Mouse (Mus musculus) ovary, postnatal 14 days (tissue): ENCODE data around the gene Hoxd12.

Experiments used
- DNase-seq: peaks from one replicate; pipeline ENCODE4 v3.0.0; 2022; ENCODE audit warnings: low spot score

The Hoxd12 gene

DNA sequence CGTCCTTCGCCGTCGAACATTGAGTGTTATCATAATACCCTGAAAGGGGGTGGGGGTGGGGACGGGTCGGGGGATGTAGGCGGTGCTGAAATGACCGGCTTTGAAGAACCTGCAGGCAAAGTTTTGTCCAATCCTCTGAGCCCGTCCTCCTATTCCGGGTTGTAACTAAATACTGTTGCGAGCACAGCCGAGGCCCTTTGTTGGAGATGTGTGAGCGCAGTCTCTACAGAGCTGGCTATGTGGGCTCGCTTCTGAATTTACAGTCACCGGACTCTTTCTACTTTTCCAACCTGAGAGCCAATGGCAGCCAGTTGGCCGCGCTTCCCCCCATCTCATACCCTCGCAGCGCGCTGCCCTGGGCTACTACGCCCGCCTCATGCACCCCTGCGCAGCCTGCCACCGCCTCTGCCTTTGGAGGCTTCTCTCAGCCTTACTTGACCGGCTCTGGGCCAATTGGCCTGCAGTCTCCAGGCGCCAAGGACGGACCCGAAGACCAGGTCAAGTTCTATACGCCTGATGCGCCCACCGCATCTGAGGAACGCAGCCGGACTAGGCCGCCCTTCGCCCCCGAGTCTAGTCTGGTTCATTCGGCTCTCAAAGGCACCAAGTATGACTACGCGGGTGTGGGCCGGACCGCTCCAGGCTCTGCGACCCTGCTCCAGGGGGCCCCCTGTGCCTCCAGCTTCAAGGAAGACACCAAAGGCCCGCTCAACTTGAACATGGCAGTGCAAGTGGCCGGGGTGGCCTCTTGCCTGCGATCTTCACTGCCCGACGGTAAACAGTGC is at the start of gene Hoxd12:
Gene Hoxd12 (plus strand): TSS at position 133 of the 785 bp plus-strand sequence.
- DNase-seq = no peak

DNA sequence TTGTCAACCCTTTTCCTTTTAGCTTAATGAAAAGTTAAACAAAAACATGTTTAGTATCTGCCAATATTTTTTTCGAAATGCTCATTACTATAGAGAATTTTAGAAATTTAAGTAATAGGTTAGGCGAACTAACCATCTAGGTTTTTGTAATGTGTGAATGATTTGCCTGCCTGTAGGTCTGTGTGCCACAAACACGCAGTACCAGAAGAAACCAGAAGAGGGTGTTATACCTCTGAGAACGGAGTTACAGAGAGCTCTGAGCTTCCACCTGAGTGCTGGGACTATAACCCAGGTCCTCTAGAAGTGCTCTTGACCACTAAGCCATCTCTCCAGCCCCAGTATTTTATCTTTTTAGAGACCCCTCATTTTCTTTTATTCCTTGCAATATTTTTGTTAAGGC is 39.4 kb upstream of the Hoxd12 start:
- no peak for DNase-seq

DNA sequence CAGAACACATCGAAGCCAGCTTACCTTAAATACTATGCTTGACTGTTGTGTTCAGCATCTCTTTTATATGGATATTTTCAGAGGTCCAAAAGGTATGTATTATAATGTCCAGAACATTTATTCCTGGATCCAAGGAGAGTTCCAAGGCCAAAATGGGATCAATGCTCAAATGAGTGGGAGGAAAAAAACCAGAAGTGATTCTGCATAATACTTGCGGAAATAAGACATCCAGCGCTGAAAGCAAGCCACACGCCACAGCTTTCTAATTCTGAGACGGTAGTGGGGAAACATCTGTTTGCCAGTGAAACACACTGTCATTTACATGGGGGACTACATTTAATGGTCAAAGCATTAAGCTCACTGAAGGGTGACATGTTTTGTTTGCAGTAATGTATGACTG is 32.4 kb upstream of the Hoxd12 start:
- DNase-seq = no peak

DNA sequence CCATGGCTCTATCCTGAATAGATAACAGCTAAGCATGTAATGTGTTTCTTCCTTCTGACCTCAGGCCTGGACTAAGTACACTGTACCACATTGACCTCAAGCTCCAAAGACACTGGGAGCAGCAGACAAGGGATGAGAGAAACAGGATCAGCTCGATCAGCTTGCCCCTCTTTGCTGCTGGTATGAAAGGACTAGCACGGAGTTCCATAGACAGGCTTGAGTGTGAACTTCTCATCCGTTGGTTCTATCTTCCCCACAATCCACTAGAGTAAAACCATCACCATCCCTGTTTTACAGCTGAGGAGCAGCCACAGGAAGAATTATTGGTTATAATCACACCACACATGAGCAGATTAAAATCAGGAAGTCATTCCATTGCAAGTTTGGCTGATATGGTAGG is 29.2 kb upstream of the Hoxd12 start:
- DNase-seq = no peak

DNA sequence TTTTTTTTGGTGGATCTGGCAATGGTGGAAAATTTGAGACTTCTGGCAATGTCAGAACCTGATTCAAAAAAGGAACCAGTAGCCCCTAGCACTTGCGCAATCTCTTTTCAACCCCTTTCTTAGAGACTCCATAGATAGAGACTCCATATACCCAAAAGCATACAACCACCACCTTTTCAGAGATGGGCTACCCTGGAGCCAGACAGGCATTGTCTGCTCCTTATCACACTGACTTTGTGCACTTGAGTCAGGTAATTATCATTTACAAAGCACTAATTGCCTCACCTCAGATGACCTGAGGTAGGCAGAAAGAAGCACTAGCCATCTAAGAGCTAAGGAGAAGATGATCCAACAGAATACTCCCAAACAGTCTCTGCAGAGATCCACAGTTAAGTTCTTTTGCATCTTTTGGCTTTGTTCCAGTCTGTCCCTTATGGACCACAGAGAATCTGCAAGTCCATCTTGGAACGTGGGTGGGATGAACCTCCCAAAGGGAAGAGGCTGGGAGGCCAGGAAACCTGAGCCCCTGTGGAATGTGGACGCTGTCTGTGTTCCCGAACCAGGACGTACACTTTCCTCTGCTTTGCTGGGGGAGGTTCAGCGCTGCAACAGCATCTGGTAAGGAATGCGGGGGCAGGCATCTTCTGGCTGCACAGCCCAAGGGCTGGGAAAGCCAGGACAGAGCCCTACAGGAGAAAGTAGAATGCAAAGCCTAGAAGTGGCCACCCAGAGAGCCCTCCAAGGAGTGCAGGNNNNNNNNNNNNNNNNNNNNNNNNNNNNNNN is 27.5 kb upstream of the Hoxd12 start:
- DNase-seq = no peak

DNA sequence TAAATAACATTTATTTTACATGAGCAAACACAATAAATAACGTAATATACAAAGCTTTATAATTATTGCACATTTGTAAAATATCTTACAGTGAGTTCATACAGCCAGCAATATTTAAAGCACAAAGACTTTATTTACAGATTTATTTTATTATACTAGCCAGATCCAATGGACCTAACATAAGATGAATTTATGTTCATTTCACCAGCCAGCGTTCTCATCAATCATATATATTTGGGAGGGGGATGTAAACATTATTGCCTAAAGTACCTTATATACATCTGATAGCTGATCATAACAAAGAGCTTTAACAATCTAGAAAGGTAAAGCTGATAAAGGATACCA is 21.8 kb upstream of the Hoxd12 start:
- DNase-seq = no peak

DNA sequence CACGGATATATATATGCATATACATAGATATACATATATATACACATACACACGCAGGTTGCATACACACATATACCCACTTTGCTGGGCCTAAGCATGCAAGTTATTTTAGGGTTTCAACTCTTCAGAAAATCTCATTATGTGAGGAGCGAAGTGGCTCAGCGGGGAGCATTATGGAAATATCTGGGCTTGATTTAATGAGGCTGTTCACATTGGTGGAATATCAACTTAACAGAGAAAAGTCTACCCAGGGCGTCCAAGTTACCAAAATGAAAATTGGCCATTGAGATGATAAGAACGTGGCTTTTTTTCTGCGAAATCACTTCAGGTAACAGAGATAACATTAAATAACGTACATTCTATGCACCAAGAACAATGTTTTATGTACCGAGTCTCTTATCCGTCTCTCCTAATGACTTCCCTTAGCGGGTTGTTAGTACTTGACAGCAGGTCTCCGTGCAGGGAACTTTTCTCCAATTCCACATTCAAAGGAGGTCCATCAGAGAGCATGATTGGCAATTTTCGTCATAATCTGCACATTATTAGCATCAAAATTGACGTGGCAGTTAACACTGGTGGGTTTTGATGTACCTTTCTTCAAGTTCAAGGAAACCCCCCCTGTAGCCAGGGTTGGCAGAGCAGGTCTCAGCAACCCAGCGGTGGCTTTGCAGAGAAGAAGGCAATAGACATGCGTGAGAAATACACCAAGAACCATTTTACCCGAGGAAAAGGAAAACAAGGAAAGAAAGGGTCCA is 20.9 kb upstream of the Hoxd12 start:
- no peak for DNase-seq

DNA sequence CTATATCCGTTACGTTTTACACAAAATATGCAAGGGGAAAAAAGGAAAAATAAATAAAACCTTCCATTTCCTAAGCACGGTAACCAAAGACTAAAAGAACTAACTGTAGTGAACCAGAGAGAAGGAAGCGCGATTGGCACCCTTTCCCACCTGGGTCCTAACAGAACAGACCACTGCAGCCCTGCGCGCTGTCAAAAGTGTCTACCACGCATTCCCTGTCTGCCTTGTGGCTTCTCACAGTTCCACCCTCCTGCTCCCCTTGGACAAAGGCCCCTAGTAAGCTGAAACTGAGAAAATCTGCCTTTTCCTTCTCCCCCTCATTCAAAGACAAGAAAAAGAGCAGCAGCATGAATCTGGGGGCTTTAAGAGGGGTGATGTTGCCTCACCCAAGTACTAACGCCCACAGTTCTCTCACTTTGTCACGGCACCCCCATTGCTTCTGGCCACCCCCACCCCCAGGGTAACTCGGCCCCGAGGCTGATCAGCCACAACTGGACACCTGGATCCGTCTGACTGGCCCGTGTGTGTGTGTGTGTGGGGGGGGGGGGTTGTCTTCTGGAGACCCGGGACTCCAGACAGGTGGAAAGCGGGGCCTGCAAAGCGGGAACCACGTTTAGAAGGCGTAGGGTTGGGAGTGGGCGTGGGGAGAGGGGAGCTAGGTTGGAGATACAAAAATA is 19.9 kb upstream of the Hoxd12 start:
- no peak for DNase-seq

DNA sequence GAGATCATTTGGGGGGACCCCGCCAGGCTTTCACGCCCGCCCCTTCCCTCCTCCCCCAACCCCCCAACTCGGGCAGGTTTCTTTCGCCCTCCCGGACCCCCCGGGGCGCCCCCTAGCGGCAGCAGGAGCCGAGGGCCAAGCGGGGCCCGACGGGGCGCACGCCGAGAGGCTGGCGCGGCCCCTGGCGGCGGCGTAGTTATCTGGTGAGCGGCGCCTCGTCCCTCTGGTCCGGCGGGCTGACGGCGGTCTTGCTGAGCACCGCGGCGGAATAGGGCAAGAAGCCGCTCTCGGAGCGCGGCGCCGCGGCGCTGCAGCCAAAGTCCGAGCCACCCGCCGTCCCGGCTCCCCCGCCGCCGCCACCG is 19.4 kb upstream of the Hoxd12 start:
- no peak for DNase-seq

DNA sequence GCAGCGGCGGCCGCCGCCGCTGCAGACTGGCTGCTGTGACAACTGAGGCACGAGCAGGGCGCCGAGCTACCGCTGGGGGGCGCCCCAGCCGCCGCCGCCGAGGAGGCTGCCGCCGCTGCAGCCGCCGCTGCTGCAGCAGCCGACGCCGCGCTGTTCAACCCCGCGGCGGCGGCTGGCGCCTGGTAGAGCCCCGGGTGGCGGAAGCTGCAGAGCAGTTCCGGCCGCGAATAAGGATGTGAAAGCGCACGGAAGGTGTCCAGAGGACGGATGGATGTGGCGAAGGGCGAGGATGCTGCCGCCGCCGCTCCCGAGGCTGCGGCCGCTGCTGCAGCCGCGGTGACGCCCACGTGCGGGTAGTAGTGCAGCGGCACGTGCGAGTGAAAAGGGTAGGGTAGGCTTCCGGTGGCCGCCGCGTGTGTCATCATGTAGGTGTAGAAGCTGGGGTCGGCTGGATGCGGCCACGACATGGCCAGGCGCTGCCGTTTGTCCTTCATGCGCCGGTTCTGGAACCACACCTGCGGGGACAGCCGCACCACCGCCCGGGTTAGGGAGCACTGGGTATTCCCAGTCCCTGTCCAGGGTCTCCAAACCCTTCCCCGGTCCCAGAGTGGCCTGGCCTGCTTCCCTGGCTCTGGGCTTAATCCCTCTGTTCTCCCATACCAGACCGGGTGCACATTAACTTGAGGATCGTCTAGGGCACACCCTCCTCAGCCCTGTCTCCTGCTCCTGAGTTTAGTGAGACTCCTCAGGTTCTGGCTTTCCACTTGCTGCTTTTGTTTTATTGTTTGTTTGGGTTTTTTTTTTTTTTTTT is 18.8 kb upstream of the Hoxd12 start:
- no peak for DNase-seq

DNA sequence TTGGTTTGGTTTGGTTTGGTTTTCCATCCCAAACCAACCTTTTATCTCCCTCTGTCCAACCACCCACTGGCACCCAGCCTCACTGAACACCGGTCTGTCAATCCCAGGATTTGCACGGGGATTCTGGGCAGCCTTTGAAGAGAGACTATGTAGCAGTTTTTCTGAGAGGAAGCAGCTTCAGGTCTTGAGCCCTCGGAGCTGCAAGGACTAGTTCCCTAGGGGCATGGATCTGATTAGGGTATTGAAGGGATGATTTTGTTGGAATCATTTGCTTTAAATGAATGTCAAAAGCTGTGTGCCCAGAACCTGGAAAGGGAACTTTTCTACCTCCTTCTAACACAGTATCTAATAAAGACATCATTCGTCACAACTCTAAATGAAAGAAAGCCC is 18.2 kb upstream of the Hoxd12 start:
- no peak for DNase-seq

DNA sequence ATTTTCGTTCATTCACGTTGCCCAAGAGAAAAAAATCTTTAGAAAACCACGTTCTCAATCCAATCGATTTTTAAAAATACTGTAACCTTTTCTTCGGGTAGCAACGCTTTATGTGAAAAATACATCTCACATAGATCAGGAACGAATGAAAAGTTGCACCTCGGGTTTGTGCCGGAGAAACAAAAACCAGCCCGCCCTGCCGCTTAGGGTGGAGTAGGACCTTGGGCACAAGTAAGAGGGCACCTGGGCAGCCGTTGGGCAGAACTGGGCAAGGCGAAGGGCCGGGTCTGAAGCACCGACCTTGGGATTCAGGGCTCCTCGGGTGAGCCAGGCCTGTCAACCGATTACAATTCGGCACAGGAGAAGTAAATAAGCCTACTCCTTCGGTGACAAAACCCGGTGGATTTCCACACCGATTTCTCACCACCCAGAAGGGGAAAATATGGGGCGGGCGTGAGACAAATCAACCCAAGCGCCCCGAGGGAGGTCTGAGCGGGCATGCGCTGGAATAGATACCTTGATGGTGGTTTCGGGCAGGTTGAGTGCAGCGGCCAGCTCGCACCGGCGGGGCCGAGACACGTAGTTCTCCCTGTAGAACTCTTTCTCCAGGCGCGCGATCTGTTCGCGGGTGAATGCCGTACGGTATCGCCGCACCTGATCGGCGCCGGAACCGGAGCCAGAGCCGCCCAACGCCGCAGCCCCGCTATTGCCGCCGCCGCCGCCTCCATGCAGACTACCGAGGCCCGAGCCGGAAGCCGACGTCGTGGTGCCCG is 17.4 kb upstream of the Hoxd12 start:
- DNase-seq = no peak

DNA sequence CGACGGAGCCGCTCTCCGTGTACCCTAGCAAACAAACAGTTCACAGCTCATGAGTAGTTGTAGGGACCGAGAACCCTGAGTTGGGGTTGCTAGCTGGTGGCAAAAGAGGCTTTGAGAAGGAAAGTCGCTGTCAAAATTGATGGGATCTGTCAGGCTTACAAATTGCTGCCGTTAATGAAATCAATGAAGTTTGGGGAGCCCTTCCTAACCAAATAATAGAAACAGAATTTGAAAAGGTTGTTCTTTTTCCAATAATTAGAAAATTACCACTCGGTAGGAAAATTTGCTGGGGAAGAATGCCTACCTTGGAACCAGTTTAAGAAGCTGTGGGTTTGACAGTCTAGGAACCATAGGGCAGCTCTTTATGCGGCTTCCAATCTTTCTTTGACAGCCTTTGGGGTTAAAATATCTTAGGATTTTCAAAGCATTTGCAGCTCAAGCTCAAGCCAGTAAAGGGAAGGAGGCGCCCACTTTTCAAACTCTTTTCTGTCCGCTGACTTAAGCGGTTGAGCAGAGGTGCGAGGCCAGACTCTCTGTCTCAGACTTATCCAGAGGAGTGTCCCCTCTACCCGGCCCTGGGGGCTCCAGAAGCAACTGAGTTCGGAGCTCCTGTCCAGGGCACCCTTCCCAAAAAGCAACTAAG is 16.7 kb upstream of the Hoxd12 start:
- DNase-seq = no peak

DNA sequence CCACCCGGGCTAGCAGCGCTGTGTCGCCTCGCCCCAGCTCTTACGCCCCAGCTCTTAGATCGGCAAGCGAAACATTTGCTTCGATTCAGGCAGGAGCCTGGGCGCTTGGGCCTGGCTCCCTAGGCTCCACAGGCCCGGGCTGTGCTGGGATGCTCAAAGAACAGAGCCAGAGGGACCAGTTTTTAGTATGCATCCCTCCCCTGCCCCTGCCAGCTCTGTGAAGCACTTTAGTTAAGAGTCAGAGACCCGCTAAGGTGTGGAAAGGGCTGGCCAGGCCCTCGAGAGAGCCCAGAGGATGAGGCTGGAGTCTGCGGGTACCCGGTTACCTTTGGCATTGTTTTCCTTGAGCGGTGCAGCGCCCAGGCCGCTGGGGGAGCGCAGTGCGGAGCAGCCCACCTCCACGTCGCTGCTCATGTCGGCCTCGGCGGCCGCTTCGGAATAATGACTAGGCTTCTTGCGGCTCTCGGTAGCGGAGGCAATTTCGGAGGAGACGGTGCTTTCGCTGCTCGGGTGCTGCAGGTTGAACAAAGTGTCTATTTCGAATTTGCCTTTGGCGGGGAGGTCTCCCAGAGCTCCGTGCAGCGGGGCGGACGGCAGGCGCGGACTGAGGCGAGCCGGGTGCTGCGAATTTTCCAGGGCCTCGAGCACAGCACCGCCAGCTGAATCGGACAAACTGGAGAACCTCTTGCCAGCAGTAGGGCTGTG is 16.0 kb upstream of the Hoxd12 start:
- DNase-seq = no peak

DNA sequence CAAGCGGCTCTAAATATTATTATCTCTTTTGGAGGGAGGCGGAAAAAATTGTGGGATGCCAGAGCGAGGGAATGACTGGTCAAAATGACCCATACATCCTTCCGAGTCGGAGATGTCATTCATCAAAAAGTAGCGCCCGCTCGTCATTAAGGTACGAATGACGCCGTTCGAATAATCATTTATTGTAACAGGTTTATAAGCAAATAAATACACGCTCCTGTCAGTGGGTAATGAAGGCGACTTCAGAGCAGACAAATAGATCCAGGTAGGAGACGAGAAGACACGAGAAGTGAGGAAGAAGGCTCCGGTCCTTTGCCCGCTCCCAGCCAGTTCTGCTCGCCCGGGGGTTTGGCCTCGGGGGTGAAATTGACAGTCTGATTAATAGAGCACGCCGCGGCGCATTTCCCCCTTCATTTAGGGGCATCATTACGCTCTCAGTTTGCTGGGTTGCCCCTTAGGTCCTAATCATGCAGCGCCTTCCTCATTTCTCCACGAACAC is 15.3 kb upstream of the Hoxd12 start, which contains the start of gene Evx2:
Gene Evx2 (minus strand): TSS at position 51 of the 499 bp plus-strand sequence.
- DNase-seq = no peak

DNA sequence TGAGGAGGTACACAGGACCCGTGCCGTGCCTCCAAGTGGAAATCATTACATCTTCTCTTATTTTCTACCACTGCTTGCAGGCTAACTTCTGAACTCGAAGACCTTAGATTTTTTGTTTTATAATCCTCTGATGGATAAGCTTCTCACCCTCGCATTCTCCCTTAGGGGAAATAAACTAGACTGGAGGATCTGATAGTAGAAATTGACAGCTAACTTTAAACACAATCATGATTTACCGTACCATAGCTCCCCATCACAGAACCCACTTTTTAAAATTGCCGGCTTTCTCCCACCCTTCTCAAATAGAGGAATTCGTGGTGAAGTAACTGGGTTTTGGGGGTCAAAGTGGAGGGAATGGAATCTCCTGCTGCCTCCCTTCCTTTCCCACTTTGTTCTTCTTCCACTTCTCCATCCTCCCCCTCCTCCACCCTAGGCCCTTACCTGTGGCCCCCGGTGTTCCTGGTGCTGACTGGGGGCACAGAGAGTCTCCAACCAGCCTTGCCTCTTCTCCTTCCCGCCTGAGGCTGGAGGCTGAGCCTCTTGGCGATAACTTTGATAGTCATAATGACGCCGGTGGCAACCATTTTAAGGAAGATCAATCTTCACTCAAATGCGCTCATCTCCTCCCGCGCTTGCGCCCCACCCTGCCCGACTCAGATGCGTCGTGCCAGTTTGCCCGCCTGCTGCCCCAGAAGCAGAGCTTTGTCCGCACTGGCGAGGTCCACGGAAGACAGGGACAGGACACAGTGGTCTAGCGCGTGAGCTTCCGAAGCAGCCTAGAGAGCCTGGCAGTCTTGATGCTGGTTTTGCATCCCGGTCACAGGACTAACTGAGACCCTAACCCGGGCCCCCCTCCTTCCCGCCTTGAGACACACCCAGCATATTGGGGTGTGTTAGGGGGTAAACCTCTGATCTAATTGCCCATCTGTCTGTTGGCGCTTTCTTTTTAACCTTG is 14.1 kb upstream of the Hoxd12 start:
- no peak for DNase-seq

DNA sequence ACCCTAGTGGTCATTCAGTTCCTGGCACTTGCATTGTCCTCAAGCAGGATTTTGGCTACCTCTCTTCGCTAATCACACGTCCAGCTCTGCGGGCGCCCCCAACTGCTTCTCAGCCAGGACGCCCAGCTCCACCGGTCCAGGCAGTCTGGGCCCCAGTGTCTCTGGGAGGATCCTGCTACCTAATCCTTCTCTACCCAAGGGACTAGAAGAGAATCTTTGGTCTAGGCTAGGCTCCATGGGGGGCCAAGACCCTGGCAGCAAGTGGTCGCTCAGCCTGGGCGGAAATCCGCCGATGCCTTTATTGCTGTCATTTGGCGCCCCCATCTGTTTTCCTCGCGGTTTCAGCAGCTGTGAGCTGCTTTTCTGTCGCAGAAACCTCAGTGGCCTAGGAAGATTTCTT is 13.1 kb upstream of the Hoxd12 start:
- no peak for DNase-seq

DNA sequence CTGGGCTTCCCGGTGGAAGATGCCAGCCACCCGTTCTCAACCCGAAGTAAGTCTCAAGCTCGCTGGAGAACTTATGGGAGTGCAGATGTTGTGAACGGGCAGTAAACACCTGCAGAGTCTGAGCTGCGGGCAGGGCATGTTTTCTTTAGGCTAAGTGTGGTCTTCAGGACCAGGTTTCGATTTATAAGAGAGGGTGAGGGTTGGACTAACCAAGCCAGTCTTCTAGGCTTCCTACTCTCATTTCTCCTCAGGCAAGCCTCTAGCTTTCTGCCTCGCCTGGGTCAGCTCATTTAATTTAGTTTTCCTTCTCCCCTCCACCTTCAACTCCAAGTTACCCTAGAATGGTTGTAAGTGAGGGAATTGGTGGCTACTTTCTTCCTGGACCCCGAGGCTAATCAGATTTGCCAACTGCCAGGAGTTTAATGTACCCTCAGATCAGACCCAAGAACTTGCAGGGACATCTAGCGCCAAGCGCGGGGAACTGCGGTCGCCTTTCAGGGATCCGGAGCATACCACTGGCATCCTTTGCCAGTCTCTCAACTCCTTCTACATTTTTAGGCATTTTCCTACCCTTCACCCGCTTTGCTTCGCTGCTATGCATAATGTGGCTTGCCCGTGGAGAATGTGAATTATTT is 11.4 kb upstream of the Hoxd12 start:
- DNase-seq = no peak
